In genomic region chr8:91126786-91127185, GRCm38 (mm10) we compare ENCODE assay signal across 24 mouse cellular contexts. TPM values are rescaled to one million over a fixed set of nuclear protein-coding genes. Genes with fewer than 3 reads are reported as not detected.
DNase-seq lines count a peak whose midpoint lies in the region; ATAC-seq lines count a peak whose summit lies in the region.
"Had no signal": no experiment of that assay in that cellular context is flagged by ENCODE, and none has a peak within 500 bp of the region (broad histone marks: within the 10 kb centered on the region; RNA-seq: fewer than 3 reads in every experiment).

No protein-coding gene starts in this region.

- 92% methylated on average over 8 of the region's 8 CpGs for WGBS in forebrain, embryonic 14.5 days

- no peak overlapping the region for H3K4me2 ChIP-seq in forebrain, embryonic 14.5 days (ENCODE audit: low read length)
- H3K4me2 ChIP-seq: heart, embryonic 13.5 days; limb, embryonic 15.5 days; liver, embryonic 15.5 days had no signal

- H3K27ac ChIP-seq in forebrain, embryonic 14.5 days (ENCODE audit: low read depth, low read length): no peak overlapping the region
- H3K27ac ChIP-seq: embryonic facial prominence, embryonic 10.5 days; heart, adult 2 months; heart, embryonic 13.5 days; hindbrain, postnatal 0 days; limb, embryonic 15.5 days; liver, embryonic 15.5 days had no signal

- H3K9me3 ChIP-seq in forebrain, embryonic 14.5 days (replicated peaks; ENCODE audit: control insufficient read depth, low read length): no peaks in the 10 kb centered on the region
- H3K9me3 ChIP-seq: embryonic facial prominence, embryonic 10.5 days; heart, embryonic 13.5 days; limb, embryonic 15.5 days; liver, embryonic 15.5 days had no signal

- intact Hi-C loops in left cerebral cortex, postnatal 14 days (cut with DNase I): no loop called here

- peaks cover 82% of the 10 kb centered on the region for H3K36me3 ChIP-seq in forebrain, embryonic 14.5 days (ENCODE audit: control insufficient read depth, insufficient read depth, low read length)

- no peaks in the 10 kb centered on the region for H3K27me3 ChIP-seq in forebrain, embryonic 14.5 days (replicated peaks; ENCODE audit: control insufficient read depth, insufficient read depth, low read length)
- H3K27me3 ChIP-seq: heart, embryonic 13.5 days; limb, embryonic 15.5 days; liver, embryonic 15.5 days had no signal

- H3K4me1 ChIP-seq in forebrain, embryonic 14.5 days (ENCODE audit: control insufficient read depth, insufficient read depth, low read length): no peaks in the 10 kb centered on the region
- H3K4me1 ChIP-seq: embryonic facial prominence, embryonic 10.5 days; heart, embryonic 13.5 days; limb, embryonic 15.5 days; liver, embryonic 15.5 days had no signal

- no peak for ATAC-seq in forebrain, embryonic 14.5 days
- no peak for ATAC-seq in inflammation-experienced regulatory T-cells, adult 6 months
- ATAC-seq: forebrain, embryonic 16.5 days; hindbrain, postnatal 0 days had no signal

- no peak overlapping the region for H3K9ac ChIP-seq in forebrain, embryonic 14.5 days (ENCODE audit: low read length)
- H3K9ac ChIP-seq: heart, embryonic 13.5 days; limb, embryonic 15.5 days; liver, embryonic 15.5 days had no signal

- no peak overlapping the region for H3K4me3 ChIP-seq in forebrain, embryonic 14.5 days (ENCODE audit: low read depth, low read length)
- H3K4me3 ChIP-seq: embryonic facial prominence, embryonic 10.5 days; heart, adult 2 months; heart, embryonic 13.5 days; limb, embryonic 15.5 days; liver, embryonic 15.5 days had no signal

- DNase-seq in layer of hippocampus, adult 11-12 months (ENCODE audit: low spot score): peak; percentile 57
- DNase-seq in layer of hippocampus, postnatal 14 days (ENCODE audit: low spot score in 2 of 2): no peak
- peak; percentile 64 to 65 for DNase-seq in right cerebral cortex, adult 2 months (ENCODE audit: low spot score in 2 of 2)
- DNase-seq in right cerebral cortex, postnatal 4 days: no peak
- peak; percentile 55 to 57 for DNase-seq in left cerebral cortex, postnatal 14 days (ENCODE audit: low spot score in 2 of 2)
- peak; percentile 60 for DNase-seq in telencephalon, adult 2 months (ENCODE audit: low read depth, low spot score)
- no peak for DNase-seq in forebrain, embryonic 14.5 days (ENCODE audit: low spot score)
- DNase-seq: adrenal gland, postnatal 25 days; cerebellum, adult 9-11 months; gastrocnemius, postnatal 10 days; heart, adult 2 months; heart, postnatal 14 days; kidney, adult 8-10 months; kidney, postnatal 10 days; lung, postnatal 4 days; midbrain, embryonic 14.5 days; spleen, adult 18-20 months had no signal

RNA-seq across cellular contexts. Expression of gene Rbl2, which starts 56.9 kb away (rescaled TPM):
- total RNA-seq in layer of hippocampus, postnatal 14 days (2021): 10 to 100 TPM; 32.1 to 34.6 TPM
- 10 to 100 TPM; 30.6 to 30.7 TPM for total RNA-seq in left cerebral cortex, postnatal 14 days (2021)
- 14.6 and 18.9 TPM in 2 replicates for polyA plus RNA-seq in forebrain, embryonic 14.5 days (2014; fragmentation: Nextera tagmentation; extraction: Ambion mirVana)
- 100 to 1,000 TPM in 2 of 3 experiments, 10 to 100 TPM in 1; 95.6 to 217 (median 139) TPM for polyA plus RNA-seq in inflammation-experienced regulatory T-cells, adult 6 months (2017; shearing (Covaris generic))

Comparison
In these comparisons a context has a peak if more than half of its experiments do, and no peak if none do; other contexts are left out.
1. DNase-seq: peak in layer of hippocampus, adult 11-12 months (single experiment), right cerebral cortex, adult 2 months (2 of 2), left cerebral cortex, postnatal 14 days (2 of 2) and telencephalon, adult 2 months (single experiment); none in layer of hippocampus, postnatal 14 days (0 of 2), right cerebral cortex, postnatal 4 days (single experiment) and forebrain, embryonic 14.5 days (single experiment).